Mouse (Mus musculus) heart, postnatal 0 days (tissue): ENCODE results near the gene P3h4. TPM values are rescaled to one million over a fixed set of nuclear protein-coding genes. Genes with fewer than 3 reads are reported as not detected.
"Not testable (repeated sequence)": the region's sequence is repeated elsewhere in the genome, so short reads cannot be mapped to it uniquely, and the experiment has no call there.

ENCODE experiments used
- ATAC-seq: fragments of 200-750 bp; cut with Nextera tagmentation; 2 replicates; pipeline ENCODE4 v1.8.0; 2017; ENCODE audit warnings: low read depth, moderate number of reproducible peaks, moderate library complexity; ENCODE audit not compliant: insufficient read depth
- DNase-seq: peaks from one replicate; pipeline ENCODE4 v3.0.0-alpha.2; 2016; ENCODE audit warnings: low spot score
- H3K27ac ChIP-seq: fragments of 300-500 bp; sonication (generic); 2 replicates; pipeline ENCODE4 v1.5.1; 2014; ENCODE audit warnings: low read depth, mild to moderate bottlenecking
- H3K27me3 ChIP-seq: fragments of 300-500 bp; sonication (generic); 2 replicates; pipeline ENCODE4 v1.6.1; 2014; ENCODE audit warnings: low read length, mixed read lengths; ENCODE audit not compliant: control insufficient read depth, insufficient read depth
- H3K36me3 ChIP-seq: fragments of 300-500 bp; sonication (generic); replicated peaks from 2 replicates; pipeline ENCODE4 v1.6.1; 2014; ENCODE audit warnings: low read length, mixed read lengths; ENCODE audit not compliant: control insufficient read depth, insufficient read depth
- H3K4me1 ChIP-seq: fragments of 300-500 bp; sonication (generic); 2 replicates; pipeline ENCODE4 v1.6.1; 2014; ENCODE audit warnings: antibody characterized with exemption; ENCODE audit not compliant: control insufficient read depth, insufficient read depth
- H3K4me2 ChIP-seq: fragments of 300-500 bp; sonication (generic); 2 replicates; pipeline ENCODE4 v1.6.1; 2014; ENCODE audit warnings: low read depth, mild to moderate bottlenecking, low read length, moderate library complexity
- H3K4me3 ChIP-seq: fragments of 300-500 bp; sonication (generic); 2 replicates; pipeline ENCODE4 v1.5.1; 2014; ENCODE audit warnings: low read depth, low read length
- H3K9ac ChIP-seq: fragments of 300-500 bp; sonication (generic); replicated peaks from 2 replicates; pipeline ENCODE4 v1.6.1; 2014; ENCODE audit warnings: low read depth, low read length, mixed read lengths
- H3K9me3 ChIP-seq: fragments of 300-500 bp; sonication (generic); replicated peaks from 2 replicates; pipeline ENCODE4 v1.6.1; 2016; ENCODE audit warnings: low read length; ENCODE audit not compliant: control insufficient read depth
- CTCF ChIP-seq: IDR thresholded peaks from 2 replicates; pipeline ENCODE4 v1.5.1; 2016; ENCODE audit warnings: antibody characterized with exemption, control low read depth, low read depth
- EP300 ChIP-seq: IDR thresholded peaks from 2 replicates; pipeline ENCODE4 v1.6.1; 2016; ENCODE audit warnings: antibody characterized with exemption, low read depth
- WGBS: fragments of 180-500 bp; shearing (Covaris S2); extraction: QIAGEN DNeasy Blood & Tissue Kit; methylation state at CpG from one replicate; pipeline ENCODE4 v1.1.7; 2014; 5-methylcytosine and 5-hydroxymethylcytosine counted together
- microRNA-seq: library from miRNA; unstranded; fragments of <30 nt; microRNA quantifications from one replicate; pipeline ENCODE4, GENCODE M21; 2016
- polyA plus RNA-seq: library from polyadenylated mRNA; unstranded; fragments of >200 nt; fragmentation: Nextera tagmentation; extraction: Ambion mirVana; gene quantifications from 2 replicates; pipeline ENCODE4 v1.2.1, GENCODE M21; 2015
- total RNA-seq: library from RNA; depleted of rRNA; stranded (reverse); fragments of >200 nt; gene quantifications from 2 replicates; pipeline ENCODE4 v1.2.3, GENCODE M21; 2014; ENCODE audit warnings: low replicate concordance; rRNA removed

P3h4 gene
- total and polyA plus RNA-seq, 2 experiments from 2014 or later, result 39.3 to 58.0 TPM

DNA sequence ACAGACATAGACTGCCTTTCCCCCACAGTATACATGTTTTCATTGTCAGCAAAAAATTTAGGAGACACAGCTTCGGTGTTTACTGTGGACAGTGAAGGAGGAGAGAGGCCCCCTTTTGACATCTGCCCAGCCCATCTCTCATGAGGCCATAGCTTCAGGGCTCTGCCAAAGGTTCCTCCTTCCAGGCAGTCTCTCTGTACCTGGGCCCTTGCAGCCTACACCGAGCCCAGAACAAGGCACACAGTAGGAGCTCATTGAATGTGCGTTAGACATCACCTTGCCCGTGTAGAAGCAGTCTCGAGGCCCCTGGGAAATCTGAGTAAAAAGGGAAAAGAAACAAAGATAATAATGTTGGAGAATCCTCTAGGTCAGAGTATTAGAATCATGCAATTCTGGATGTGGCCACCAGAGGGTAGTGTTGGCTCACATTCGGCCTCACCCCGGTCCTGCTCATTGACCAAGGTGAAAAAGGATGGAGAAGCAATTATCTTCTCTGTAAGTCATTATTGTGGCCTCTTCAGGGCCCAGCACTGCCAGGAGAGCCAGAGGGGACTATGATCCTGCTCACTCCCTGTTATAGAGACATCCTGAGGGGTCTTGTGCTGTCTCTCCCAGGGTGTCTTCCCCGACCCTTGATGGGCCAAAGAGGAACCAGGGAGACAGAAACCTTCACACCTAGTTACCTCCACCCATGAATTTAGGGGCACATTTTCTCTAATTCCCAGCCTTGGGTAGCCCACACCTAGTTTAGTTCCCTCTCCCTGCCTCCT lies 52.2 kb downstream of the P3h4 start:
- Histone ChIP-seq H3K9me3 (no peaks in the 10 kb centered on the region), H3K27ac (no peak overlapping the region), H3K27me3 (peaks cover 23% of the 10 kb centered on the region), H3K36me3 (no peaks in the 10 kb centered on the region), H3K4me2 (no peak overlapping the region), H3K4me1 (no peaks in the 10 kb centered on the region), H3K4me3 (no peak overlapping the region), H3K9ac (no peak overlapping the region)
- no peak for TF ChIP-seq EP300
- TF ChIP-seq CTCF, result peak; percentile 89
- ATAC-seq, result peak; percentile 55
- peak; percentile 62 for DNase-seq
- whole genome bisulfite sequencing, result 14% methylated on average over 8 of the region's 8 CpGs

DNA sequence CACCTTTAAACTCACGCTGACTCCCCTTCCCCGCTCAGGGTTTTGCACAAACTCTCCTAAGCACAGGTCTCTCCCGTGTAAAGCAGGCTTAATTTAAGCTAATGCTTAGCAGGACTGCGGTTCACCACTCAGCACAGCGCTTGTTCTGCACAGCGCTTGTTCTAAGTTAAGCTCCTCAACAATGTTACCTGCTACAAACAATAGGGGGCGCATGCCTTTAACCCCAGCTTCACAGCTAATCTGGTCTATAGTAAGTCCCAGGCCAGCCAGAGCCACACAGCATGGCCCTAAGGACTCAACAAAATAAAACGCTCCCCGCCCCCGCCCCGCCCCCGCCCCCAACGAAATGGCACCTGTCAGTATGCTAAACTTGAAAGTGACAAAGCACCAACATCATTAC lies 53.6 kb downstream of the P3h4 start:
- H3K27me3 ChIP-seq, result peaks cover 35% of the 10 kb centered on the region
- H3K36me3 ChIP-seq, H3K27ac ChIP-seq, H3K9me3 ChIP-seq, H3K4me1 ChIP-seq, DNase-seq, H3K9ac ChIP-seq, H3K4me2 ChIP-seq, ATAC-seq, H3K4me3 ChIP-seq: not testable (repeated sequence)
- WGBS, result no CpG with 5 or more reads among the region's 13 CpGs

DNA sequence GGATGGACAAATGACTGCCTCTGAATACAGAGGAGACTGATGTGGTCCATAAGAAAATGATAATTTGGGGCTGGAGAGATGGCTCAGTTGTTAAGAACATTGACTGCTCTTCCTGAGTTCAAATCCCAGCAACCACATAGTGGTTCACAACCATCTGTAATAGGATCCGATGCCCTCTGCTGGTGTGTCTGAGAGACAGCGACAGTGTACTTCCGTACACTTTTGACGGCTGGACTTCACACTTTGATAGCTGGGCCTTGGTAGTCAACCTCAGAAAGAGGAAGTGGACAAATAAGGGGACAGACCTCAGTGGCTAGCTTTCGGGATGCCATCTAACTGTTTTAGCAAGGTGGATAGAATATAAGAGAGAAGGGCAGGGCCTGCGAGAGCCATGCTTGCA lies 54.5 kb downstream of the P3h4 start:
- no peak overlapping the region for H3K4me3 ChIP-seq
- H3K36me3 ChIP-seq, result no peaks in the 10 kb centered on the region
- H3K4me1 ChIP-seq, result no peaks in the 10 kb centered on the region
- H3K27ac ChIP-seq, result no peak overlapping the region
- peaks cover 36% of the 10 kb centered on the region for H3K27me3 ChIP-seq
- no peak for TF ChIP-seq CTCF
- H3K9me3 ChIP-seq, result no peaks in the 10 kb centered on the region
- DNase-seq, result no peak
- no peak overlapping the region for H3K9ac ChIP-seq
- WGBS, result 72% methylated on average over 6 of the region's 6 CpGs
- no peak for ATAC-seq
- H3K4me2 ChIP-seq, result no peak overlapping the region

Small RNA genes lying within 50 kb of the gene (microRNA-seq; reads per million reads assigned to microRNA genes)
- gene Gm27374, result not detected

Other genes starting within 250 kb of the P3h4 start
- gene Krt9, start 221.6 kb downstream of the P3h4 start, total RNA-seq, result not detected in 2 replicates
- gene Krt9, start 221.6 kb downstream of the P3h4 start, polyA plus RNA-seq, result not detected in 2 replicates
- 2.3 and 3.1 TPM in 2 replicates for gene Krt14, start 207.3 kb downstream of the P3h4 start, total RNA-seq
- 2.8 and 3.0 TPM in 2 replicates for gene Krt14, start 207.3 kb downstream of the P3h4 start, polyA plus RNA-seq
- gene Krt16, start 165.9 kb downstream of the P3h4 start, total RNA-seq, result not detected in 2 replicates
- gene Krt16, start 165.9 kb downstream of the P3h4 start, polyA plus RNA-seq, result not detected in 2 replicates
- gene Krt17, start 153.8 kb downstream of the P3h4 start, total RNA-seq, result 2.2 TPM in 1 of 2 replicates, not detected in the other
- 0.14 and 0.32 TPM in 2 replicates for gene Krt17, start 153.8 kb downstream of the P3h4 start, polyA plus RNA-seq
- gene Krt42, start 145.0 kb downstream of the P3h4 start, total RNA-seq, result not detected in 2 replicates
- not detected in 2 replicates for gene Krt42, start 145.0 kb downstream of the P3h4 start, polyA plus RNA-seq
- 64.1 and 105 TPM in 2 replicates for gene Eif1, start 95.0 kb downstream of the P3h4 start, total RNA-seq
- 1,927 and 2,123 TPM in 2 replicates for gene Eif1, start 95.0 kb downstream of the P3h4 start, polyA plus RNA-seq
- gene Gast, start 80.4 kb downstream of the P3h4 start, total RNA-seq, result not detected in 2 replicates
- not detected in 2 replicates for gene Gast, start 80.4 kb downstream of the P3h4 start, polyA plus RNA-seq
- 3.5 and 5.7 TPM in 2 replicates for gene Hap1, start 58.7 kb downstream of the P3h4 start, total RNA-seq
- 2.0 TPM in 2 replicates for gene Hap1, start 58.7 kb downstream of the P3h4 start, polyA plus RNA-seq
- gene Jup, start 17.1 kb downstream of the P3h4 start, total RNA-seq, result 319 and 341 TPM in 2 replicates
- 135 and 142 TPM in 2 replicates for gene Jup, start 17.1 kb downstream of the P3h4 start, polyA plus RNA-seq
- gene Fkbp10, start 861 bp upstream of the P3h4 start, total RNA-seq, result 106 and 114 TPM in 2 replicates
- gene Fkbp10, start 861 bp upstream of the P3h4 start, polyA plus RNA-seq, result 93.0 and 95.9 TPM in 2 replicates
- gene Nt5c3b, start 27.0 kb upstream of the P3h4 start, total RNA-seq, result 54.4 and 68.3 TPM in 2 replicates
- gene Nt5c3b, start 27.0 kb upstream of the P3h4 start, polyA plus RNA-seq, result 84.7 and 85.0 TPM in 2 replicates
- not detected in 2 replicates for gene Klhl10, start 27.1 kb upstream of the P3h4 start, total RNA-seq
- gene Klhl10, start 27.1 kb upstream of the P3h4 start, polyA plus RNA-seq, result 0.34 and 0.47 TPM in 2 replicates
- gene Klhl11, start 57.9 kb upstream of the P3h4 start, total RNA-seq, result 10.3 and 16.6 TPM in 2 replicates
- 4.6 and 5.3 TPM in 2 replicates for gene Klhl11, start 57.9 kb upstream of the P3h4 start, polyA plus RNA-seq
- gene Acly, start 113.2 kb upstream of the P3h4 start, total RNA-seq, result 68.4 and 75.6 TPM in 2 replicates
- gene Acly, start 113.2 kb upstream of the P3h4 start, polyA plus RNA-seq, result 32.3 and 35.5 TPM in 2 replicates
- 0.23 and 0.39 TPM in 2 replicates for gene Ttc25, start 130.8 kb upstream of the P3h4 start, total RNA-seq
- gene Ttc25, start 130.8 kb upstream of the P3h4 start, polyA plus RNA-seq, result 0.37 TPM in 2 replicates
- 10.8 and 28.3 TPM in 2 replicates for gene Cnp, start 160.1 kb upstream of the P3h4 start, total RNA-seq
- gene Cnp, start 160.1 kb upstream of the P3h4 start, polyA plus RNA-seq, result 11.5 and 12.4 TPM in 2 replicates
- 113 and 134 TPM in 2 replicates for gene Nkiras2, start 204.4 kb upstream of the P3h4 start, total RNA-seq
- 77.4 and 79.7 TPM in 2 replicates for gene Nkiras2, start 204.4 kb upstream of the P3h4 start, polyA plus RNA-seq
- 82.2 and 98.5 TPM in 2 replicates for gene Dnajc7, start 205.3 kb upstream of the P3h4 start, total RNA-seq
- 163 and 173 TPM in 2 replicates for gene Dnajc7, start 205.3 kb upstream of the P3h4 start, polyA plus RNA-seq